16 mouse cellular contexts compared by ENCODE assay signal in genomic region chr9:21235341-21235740, GRCm38 (mm10). TPM values are rescaled to one million over a fixed set of nuclear protein-coding genes. Genes with fewer than 3 reads are reported as not detected.
DNase-seq lines count a peak whose midpoint lies in the region; ATAC-seq and TF ChIP-seq lines count a peak whose summit lies in the region.
"Had no signal": no experiment of that assay in that cellular context is flagged by ENCODE, and none has a peak within 500 bp of the region (broad histone marks: within the 10 kb centered on the region; RNA-seq: fewer than 3 reads in every experiment).

No protein-coding gene starts in this region.

- 0 out of 2 replicates have a peak overlapping the region, but pooled peaks have one; percentile 0 for H3K27ac ChIP-seq in bone marrow, adult 2 months (ENCODE audit: control insufficient read depth, insufficient read depth, low read depth, low read length, poor library complexity)
- H3K27ac ChIP-seq: forebrain, embryonic 12.5 days; layer of hippocampus, adult 2 months; midbrain, embryonic 13.5 days had no signal

- H3K36me3 ChIP-seq in megakaryocyte, embryonic 14.5 days (replicated peaks; ENCODE audit: low read length) = peaks cover 65% of the 10 kb centered on the region

- TF ChIP-seq POLR2A in bone marrow, adult 2 months (IDR thresholded peaks at IDR 0.05; ENCODE audit: borderline replicate concordance, control insufficient read depth, low read depth, low read length) = no peak

- 28% methylated on average over 4 of the region's 4 CpGs for WGBS in bone marrow, adult 2 months

- peak; percentile 5 for DNase-seq in cerebellum, adult 9-11 months
- no peak for DNase-seq in left cerebral cortex, adult 9 months (ENCODE audit: low spot score in 2 of 2)
- DNase-seq in cerebellum, postnatal 36 days = no peak
- DNase-seq: adrenal gland, postnatal 10 days; cerebellum, adult 11-12 months; gastrocnemius, postnatal 25 days; kidney, adult 11 months; right cerebral cortex, postnatal 25 days had no signal

- H3K9me3 ChIP-seq in megakaryocyte, embryonic 14.5 days = no peaks in the 10 kb centered on the region
- H3K9me3 ChIP-seq: forebrain, embryonic 12.5 days; midbrain, embryonic 13.5 days had no signal

- H3K4me1 ChIP-seq in megakaryocyte, embryonic 14.5 days = peaks cover 80% of the 10 kb centered on the region
- H3K4me1 ChIP-seq in bone marrow, adult 2 months (ENCODE audit: control insufficient read depth, insufficient read depth, low read length) = peaks cover 15% of the 10 kb centered on the region

- no peak for TF ChIP-seq CTCF in bone marrow, adult 2 months (IDR thresholded peaks at IDR 0.05; ENCODE audit: control insufficient read depth, insufficient read depth, low read length)

- H3K27me3 ChIP-seq in megakaryocyte, embryonic 14.5 days (replicated peaks) = no peaks in the 10 kb centered on the region

- ATAC-seq in cerebellum, adult (ENCODE audit: insufficient number of reproducible peaks, low FRiP score, low TSS enrichment) = no peak
- no peak for ATAC-seq in megakaryocyte, adult 5-6 weeks (ENCODE audit: poor library complexity, severe bottlenecking)
- ATAC-seq in monocyte, adult 5-6 weeks (replicated peaks; ENCODE audit: insufficient number of reproducible peaks, low FRiP score, low TSS enrichment, poor library complexity, severe bottlenecking) = peak; percentile 43; the same call in 1 of the 2 replicates
- ATAC-seq: midbrain, embryonic 13.5 days had no signal

- peak overlapping the region; percentile 82 for H3K4me3 ChIP-seq in megakaryocyte, embryonic 14.5 days (replicated peaks)
- no peak overlapping the region for H3K4me3 ChIP-seq in bone marrow, adult 2 months (replicated peaks; ENCODE audit: control insufficient read depth, low read depth, low read length)
- H3K4me3 ChIP-seq: forebrain, embryonic 12.5 days; layer of hippocampus, adult 2 months; midbrain, embryonic 13.5 days had no signal

RNA-seq across cellular contexts. Expression of gene Keap1, which starts 3.8 kb away (rescaled TPM):
- polyA plus RNA-seq in megakaryocyte, embryonic 14.5 days (2012; ENCODE audit: insufficient read depth, low replicate concordance) = 47.4 and 49.4 TPM in 2 replicates
- 17.7 and 18.8 TPM in 2 replicates for total RNA-seq in megakaryocyte, adult 5-6 weeks (2015)
- 34.0 and 36.9 TPM in 2 replicates for total RNA-seq in megakaryocyte, adult 5-6 weeks (2017)
- polyA plus RNA-seq in bone marrow, adult 2 months (2011; ENCODE audit: insufficient read depth, insufficient read length, low replicate concordance, missing spikeins) = 24.7 and 35.1 TPM in 2 replicates
- total RNA-seq in monocyte, adult 5-6 weeks (2017) = 21.7 to 32.5 TPM (median 22.1 TPM) in 3 replicates

RNA-seq across cellular contexts. Expression of gene S1pr5, which starts 12.9 kb away (rescaled TPM):
- not detected in 2 replicates for polyA plus RNA-seq in megakaryocyte, embryonic 14.5 days (2012; ENCODE audit: insufficient read depth, low replicate concordance)
- 3.6 and 4.0 TPM in 2 replicates for total RNA-seq in megakaryocyte, adult 5-6 weeks (2015)
- 7.9 and 9.0 TPM in 2 replicates for total RNA-seq in megakaryocyte, adult 5-6 weeks (2017)
- 0.65 and 1.00 TPM in 2 replicates for polyA plus RNA-seq in bone marrow, adult 2 months (2011; ENCODE audit: insufficient read depth, insufficient read length, low replicate concordance, missing spikeins)
- 303 to 435 TPM (median 308 TPM) in 3 replicates for total RNA-seq in monocyte, adult 5-6 weeks (2017)

RNA-seq across cellular contexts. Expression of gene Atg4d, which starts 29.8 kb away (rescaled TPM):
- polyA plus RNA-seq in megakaryocyte, embryonic 14.5 days (2012; ENCODE audit: insufficient read depth, low replicate concordance) = 53.1 and 67.2 TPM in 2 replicates
- total RNA-seq in megakaryocyte, adult 5-6 weeks (2015) = 14.6 and 15.0 TPM in 2 replicates
- 13.5 and 19.3 TPM in 2 replicates for total RNA-seq in megakaryocyte, adult 5-6 weeks (2017)
- polyA plus RNA-seq in bone marrow, adult 2 months (2011; ENCODE audit: insufficient read depth, insufficient read length, low replicate concordance, missing spikeins) = 42.9 and 74.7 TPM in 2 replicates
- 31.7 to 39.6 TPM (median 34.6 TPM) in 3 replicates for total RNA-seq in monocyte, adult 5-6 weeks (2017)

RNA-seq across cellular contexts. Expression of gene Kri1, which starts 52.4 kb away (rescaled TPM):
- 32.6 and 47.4 TPM in 2 replicates for polyA plus RNA-seq in megakaryocyte, embryonic 14.5 days (2012; ENCODE audit: insufficient read depth, low replicate concordance)
- total RNA-seq in megakaryocyte, adult 5-6 weeks (2015) = 28.0 and 28.4 TPM in 2 replicates
- 53.6 and 76.9 TPM in 2 replicates for total RNA-seq in megakaryocyte, adult 5-6 weeks (2017)
- 50.1 and 105 TPM in 2 replicates for polyA plus RNA-seq in bone marrow, adult 2 months (2011; ENCODE audit: insufficient read depth, insufficient read length, low replicate concordance, missing spikeins)
- 91.2 to 154 TPM (median 120 TPM) in 3 replicates for total RNA-seq in monocyte, adult 5-6 weeks (2017)

RNA-seq across cellular contexts. Expression of gene Cdkn2d, which starts 55.9 kb away (rescaled TPM):
- 94.7 and 248 TPM in 2 replicates for polyA plus RNA-seq in megakaryocyte, embryonic 14.5 days (2012; ENCODE audit: insufficient read depth, low replicate concordance)
- 132 and 138 TPM in 2 replicates for total RNA-seq in megakaryocyte, adult 5-6 weeks (2015)
- 65.6 and 75.3 TPM in 2 replicates for total RNA-seq in megakaryocyte, adult 5-6 weeks (2017)
- polyA plus RNA-seq in bone marrow, adult 2 months (2011; ENCODE audit: insufficient read depth, insufficient read length, low replicate concordance, missing spikeins) = 84.1 and 99.0 TPM in 2 replicates
- 58.8 to 83.6 TPM (median 66.5 TPM) in 3 replicates for total RNA-seq in monocyte, adult 5-6 weeks (2017)

Comparison
In these comparisons a context has a peak if more than half of its experiments do, and no peak if none do; other contexts are left out.
1. RNA of gene S1pr5, which starts 12.9 kb away (total RNA-seq): 303 to 435 TPM in monocyte, adult 5-6 weeks; 3.6 to 9.0 TPM in megakaryocyte, adult 5-6 weeks; every median in the first group is over 10 times any median in the second.